Mouse (Mus musculus): ENCODE measurements at regions not wholly inside any gene's neighbourhood (a gene's known extent, or its start where the extent isn't known, plus 50 kb on each side); places are given as distances from the start of the nearest gene placed in this dataset.

DNA sequence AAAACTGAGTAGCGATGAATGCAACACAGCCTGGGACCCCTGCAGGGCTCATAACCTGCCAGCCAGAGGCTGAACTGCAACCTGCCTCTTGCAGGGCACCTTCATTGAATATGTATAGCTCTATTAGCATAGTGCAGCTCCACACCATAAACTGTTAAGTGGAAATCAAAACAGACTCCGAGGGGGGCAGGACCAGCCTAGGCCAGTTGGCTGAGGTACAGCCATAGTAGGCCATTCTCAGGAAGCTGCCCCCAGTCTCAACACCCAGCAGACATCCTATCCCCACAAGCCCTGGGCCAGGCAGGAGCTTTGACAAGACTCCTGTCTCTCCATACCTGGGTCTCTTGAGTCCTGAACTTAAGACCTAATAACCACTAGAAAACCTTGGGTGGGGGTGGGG lies 62.9 kb upstream of the Ttc34 start:
- TF ChIP-seq POLR2A (IDR thresholded peaks at IDR 0.05; ENCODE audit: control insufficient read depth, low read depth, low read length) (no peak), CTCF (IDR thresholded peaks at IDR 0.05; ENCODE audit: control insufficient read depth, insufficient read depth, insufficient replicate concordance, low read depth, low read length) (no peak)

Measured in testis, adult 2 months (tissue).